Mouse (Mus musculus): ENCODE results near the gene Ccdc97. TPM values are rescaled to one million over a fixed set of nuclear protein-coding genes. Genes with fewer than 3 reads are reported as not detected.

The Ccdc97 gene
- polyA plus RNA-seq, 1 experiment from 2014 or later: 29.3 TPM

- Histone ChIP-seq H3K4me1 (peaks cover 31% of the 10 kb centered on the region), H3K27me3 (peaks cover 59% of the 10 kb centered on the region), H3K9me3 (no peaks in the 10 kb centered on the region), H3K4me2 (replicated peaks) (peak within 1 kb of the TSS; percentile 60), H3K27ac (replicated peaks) (no peak within 1 kb of the TSS), H3K4me3 (peak within 1 kb of the TSS; percentile 44), H3K9ac (replicated peaks) (peak within 1 kb of the TSS; percentile 34), H3K36me3 (no peaks in the 10 kb centered on the region)
- 1% methylated on average over 54 of the region's 69 CpGs for WGBS
- peak; percentile 29; the same call in 1 of the 2 replicates for ATAC-seq (replicated peaks)
Measured at GRCm38 (mm10) chr7:25686680-25687531, 32.0 kb downstream of the Ccdc97 start, which contains the start of gene Tgfb1. Tgfb1 (plus strand) TSS chr7:25687002.

GRCm38 (mm10) chr7:25685926-25686470, 32.9 kb downstream of the Ccdc97 start:
- no peaks in the 10 kb centered on the region for H3K36me3 ChIP-seq
- ATAC-seq (replicated peaks): no peak

GRCm38 (mm10) chr7:25684659-25685058, 34.2 kb downstream of the Ccdc97 start:
- Histone ChIP-seq H3K27ac (replicated peaks) (no peak overlapping the region), H3K9ac (replicated peaks) (no peak overlapping the region), H3K36me3 (no peaks in the 10 kb centered on the region), H3K4me2 (replicated peaks) (no peak overlapping the region), H3K27me3 (peaks cover 42% of the 10 kb centered on the region), H3K4me3 (no peak overlapping the region), H3K4me1 (peaks cover 47% of the 10 kb centered on the region), H3K9me3 (no peaks in the 10 kb centered on the region)
- WGBS: 88% methylated on average over 6 of the region's 6 CpGs
- ATAC-seq (replicated peaks): no peak

More at GRCm38 (mm10) chr7:25685926-25686470, 32.9 kb downstream of the Ccdc97 start:
- WGBS: 74% methylated on average over 21 of the region's 21 CpGs
- Histone ChIP-seq H3K9me3 (no peaks in the 10 kb centered on the region), H3K27ac (replicated peaks) (no peak overlapping the region), H3K27me3 (peaks cover 53% of the 10 kb centered on the region), H3K4me3 (no peak overlapping the region), H3K4me2 (replicated peaks) (no peak overlapping the region), H3K4me1 (peaks cover 39% of the 10 kb centered on the region), H3K9ac (replicated peaks) (no peak overlapping the region)

- Histone ChIP-seq H3K36me3 (no peaks in the 10 kb centered on the region), H3K27ac (replicated peaks) (no peak overlapping the region), H3K9ac (replicated peaks) (no peak overlapping the region), H3K4me1 (peaks cover 38% of the 10 kb centered on the region), H3K9me3 (no peaks in the 10 kb centered on the region), H3K4me3 (no peak overlapping the region), H3K4me2 (replicated peaks) (no peak overlapping the region), H3K27me3 (peaks cover 32% of the 10 kb centered on the region)
- WGBS: 78% methylated on average over 7 of the region's 7 CpGs
- no peak for ATAC-seq (replicated peaks)
Measured at GRCm38 (mm10) chr7:25683474-25684180, 35.3 kb downstream of the Ccdc97 start.

GRCm38 (mm10) chr7:25681341-25682231, 37.3 kb downstream of the Ccdc97 start:
- no peaks in the 10 kb centered on the region for H3K36me3 ChIP-seq
- no peaks in the 10 kb centered on the region for H3K9me3 ChIP-seq
- H3K4me1 ChIP-seq: peaks cover 23% of the 10 kb centered on the region
- H3K27me3 ChIP-seq: peaks cover 11% of the 10 kb centered on the region
- peak overlapping the region; percentile 97 for H3K27ac ChIP-seq (replicated peaks)
- peak overlapping the region; percentile 69 for H3K4me3 ChIP-seq
- peak overlapping the region; percentile 60; the same call in 1 of the 2 replicates for H3K9ac ChIP-seq (replicated peaks)
- peak overlapping the region; percentile 64 for H3K4me2 ChIP-seq (replicated peaks)
- ATAC-seq (replicated peaks): peak; percentile 4; the same call in 1 of the 2 replicates
- WGBS: 61% methylated on average over 15 of the region's 15 CpGs

GRCm38 (mm10) chr7:25680514-25681258, 38.2 kb downstream of the Ccdc97 start, which contains the start of gene B9d2:
B9d2 (plus strand) TSS chr7:25680780.
- H3K9me3 ChIP-seq: no peaks in the 10 kb centered on the region
- ATAC-seq (replicated peaks): peak; percentile 92
- H3K4me1 ChIP-seq: peaks cover 30% of the 10 kb centered on the region
- H3K27ac ChIP-seq (replicated peaks): peak within 1 kb of the TSS; percentile 97
- under 1% methylated on average over 46 of the region's 46 CpGs for WGBS
- H3K4me2 ChIP-seq (replicated peaks): peak within 1 kb of the TSS; percentile 64
- H3K9ac ChIP-seq (replicated peaks): peak within 1 kb of the TSS; percentile 60
- peaks cover 2% of the 10 kb centered on the region for H3K27me3 ChIP-seq
- peak within 1 kb of the TSS; percentile 69 for H3K4me3 ChIP-seq
- no peaks in the 10 kb centered on the region for H3K36me3 ChIP-seq

GRCm38 (mm10) chr7:25679971-25680370, 38.9 kb downstream of the Ccdc97 start:
- Histone ChIP-seq H3K27me3 (peaks cover 1% of the 10 kb centered on the region), H3K9ac (replicated peaks) (peak overlapping the region; percentile 60), H3K9me3 (no peaks in the 10 kb centered on the region), H3K4me3 (peak overlapping the region; percentile 69), H3K36me3 (no peaks in the 10 kb centered on the region), H3K27ac (replicated peaks) (peak overlapping the region; percentile 97; the same call in 1 of the 2 replicates), H3K4me2 (replicated peaks) (peak overlapping the region; percentile 64), H3K4me1 (peaks cover 37% of the 10 kb centered on the region)
- no peak for ATAC-seq (replicated peaks)
- 8% methylated on average over 6 of the region's 6 CpGs for WGBS

GRCm38 (mm10) chr7:25677013-25677412, 41.9 kb downstream of the Ccdc97 start:
- H3K27me3 ChIP-seq: peaks cover 23% of the 10 kb centered on the region
- 0 out of 2 replicates have a peak overlapping the region, but pooled peaks have one; percentile 9 for H3K4me2 ChIP-seq (replicated peaks)
- peaks cover 44% of the 10 kb centered on the region for H3K4me1 ChIP-seq
- H3K9me3 ChIP-seq: no peaks in the 10 kb centered on the region
- H3K9ac ChIP-seq (replicated peaks): no peak overlapping the region
- no peak overlapping the region for H3K4me3 ChIP-seq
- WGBS: 86% methylated on average over 7 of the region's 7 CpGs
- no peak for ATAC-seq (replicated peaks)
- H3K36me3 ChIP-seq: no peaks in the 10 kb centered on the region
- peak overlapping the region; percentile 90 for H3K27ac ChIP-seq (replicated peaks)

- Histone ChIP-seq H3K9me3 (no peaks in the 10 kb centered on the region), H3K4me3 (no peak overlapping the region), H3K36me3 (no peaks in the 10 kb centered on the region), H3K4me2 (replicated peaks) (peak overlapping the region; percentile 9; the same call in 1 of the 2 replicates), H3K4me1 (peaks cover 37% of the 10 kb centered on the region), H3K9ac (replicated peaks) (no peak overlapping the region), H3K27ac (replicated peaks) (peak overlapping the region; percentile 90), H3K27me3 (peaks cover 23% of the 10 kb centered on the region)
- 34% methylated on average over 15 of the region's 15 CpGs for WGBS
- ATAC-seq (replicated peaks): peak; percentile 76
Measured at GRCm38 (mm10) chr7:25676085-25676781, 42.7 kb downstream of the Ccdc97 start.

GRCm38 (mm10) chr7:25675405-25675804, 43.5 kb downstream of the Ccdc97 start:
- peaks cover 23% of the 10 kb centered on the region for H3K27me3 ChIP-seq
- 49% methylated on average over 6 of the region's 6 CpGs for WGBS
- H3K4me1 ChIP-seq: peaks cover 33% of the 10 kb centered on the region
- H3K4me3 ChIP-seq: peak overlapping the region; percentile 41; the same call in 1 of the 2 replicates
- no peak for ATAC-seq (replicated peaks)
- peak overlapping the region; percentile 55; the same call in 1 of the 2 replicates for H3K4me2 ChIP-seq (replicated peaks)
- no peaks in the 10 kb centered on the region for H3K9me3 ChIP-seq
- no peak overlapping the region for H3K27ac ChIP-seq (replicated peaks)
- H3K9ac ChIP-seq (replicated peaks): no peak overlapping the region
- H3K36me3 ChIP-seq: no peaks in the 10 kb centered on the region

Data from forebrain, embryonic 15.5 days (tissue).